Mouse (Mus musculus) gastrocnemius, postnatal 10 days (tissue): ENCODE measurements at regions not wholly inside any gene's neighbourhood (a gene's known extent, or its start where the extent isn't known, plus 50 kb on each side); places are given as distances from the start of the nearest gene placed in this dataset.

Experiments used
- DNase-seq: peaks from one replicate; pipeline ENCODE4 v3.0.0; 2021; ENCODE audit warnings: mixed read lengths

- DNase-seq, result no peak
Observed at GRCm38 (mm10) chr1:76009601-76010000, 463.5 kb downstream of the Slc4a3 start.

- DNase-seq, result no peak
Observed at GRCm38 (mm10) chr1:76010212-76010800, 464.2 kb downstream of the Slc4a3 start.

- no peak for DNase-seq
Observed at GRCm38 (mm10) chr1:76018588-76018987, 472.5 kb downstream of the Slc4a3 start.

GRCm38 (mm10) chr1:76019071-76019470, 473.0 kb downstream of the Slc4a3 start:
- DNase-seq, result no peak

GRCm38 (mm10) chr1:76024650-76025049, 478.6 kb downstream of the Slc4a3 start:
- no peak for DNase-seq

- no peak for DNase-seq
Observed at GRCm38 (mm10) chr1:76025389-76025788, 479.3 kb downstream of the Slc4a3 start.

- no peak for DNase-seq
Observed at GRCm38 (mm10) chr1:76029059-76029458, 483.0 kb downstream of the Slc4a3 start.

- DNase-seq, result no peak
Observed at GRCm38 (mm10) chr1:76031171-76031922, 485.3 kb downstream of the Slc4a3 start.

GRCm38 (mm10) chr1:76031923-76032285, 485.8 kb downstream of the Slc4a3 start:
- DNase-seq, result no peak

GRCm38 (mm10) chr1:76032626-76033025, 486.6 kb downstream of the Slc4a3 start:
- no peak for DNase-seq

GRCm38 (mm10) chr1:76036316-76036715, 490.2 kb downstream of the Slc4a3 start:
- DNase-seq, result no peak

GRCm38 (mm10) chr1:76039029-76039655, 493.1 kb downstream of the Slc4a3 start:
- peak; percentile 19 for DNase-seq

GRCm38 (mm10) chr1:76039661-76040060, 493.6 kb downstream of the Slc4a3 start:
- no peak for DNase-seq

GRCm38 (mm10) chr1:76050264-76050663, 504.2 kb downstream of the Slc4a3 start:
- DNase-seq, result no peak

GRCm38 (mm10) chr1:76053378-76054171, 507.5 kb downstream of the Slc4a3 start:
- DNase-seq, result no peak

- no peak for DNase-seq
Observed at GRCm38 (mm10) chr1:76065783-76066182, 519.7 kb downstream of the Slc4a3 start.

GRCm38 (mm10) chr1:76070831-76071321, 524.8 kb downstream of the Slc4a3 start:
- DNase-seq, result no peak

- no peak for DNase-seq
Observed at GRCm38 (mm10) chr1:76075213-76075612, 529.1 kb downstream of the Slc4a3 start.

- DNase-seq, result no peak
Observed at GRCm38 (mm10) chr1:76075685-76076455, 529.8 kb downstream of the Slc4a3 start.

GRCm38 (mm10) chr1:76080241-76080640, 534.2 kb downstream of the Slc4a3 start:
- DNase-seq, result no peak

- no peak for DNase-seq
Observed at GRCm38 (mm10) chr1:76081700-76082099, 535.6 kb downstream of the Slc4a3 start.
